Mouse (Mus musculus) liver, embryonic 14.5 days (tissue): ENCODE measurements around the gene Cd300lf. TPM values are rescaled to one million over a fixed set of nuclear protein-coding genes. Genes with fewer than 3 reads are reported as not detected.

Source experiments
- ATAC-seq: fragments of 200-750 bp; cut with Nextera tagmentation; 2 replicates; pipeline ENCODE4 v1.8.0; 2017; ENCODE audit warnings: moderate number of reproducible peaks, mild to moderate bottlenecking, moderate library complexity; ENCODE audit not compliant: insufficient read depth
- DNase-seq, 3 experiments: peaks; one replicate each; pipeline ENCODE4 v3.0.0-alpha.2; 2012 to 2013; ENCODE audit warnings: low read depth in 3 of 3, low spot score in 3 of 3
- H3K27ac ChIP-seq: fragments of 300-500 bp; sonication (generic); 2 replicates; pipeline ENCODE4 v1.5.1; 2014; ENCODE audit warnings: moderate library complexity, mild to moderate bottlenecking, control low read depth, inconsistent platforms
- H3K27me3 ChIP-seq: fragments of 300-500 bp; sonication (generic); 2 replicates; pipeline ENCODE4 v1.6.1; 2014; ENCODE audit warnings: mild to moderate bottlenecking, low read length, moderate library complexity; ENCODE audit not compliant: control insufficient read depth, insufficient read depth
- H3K36me3 ChIP-seq: fragments of 300-500 bp; sonication (generic); replicated peaks from 2 replicates; pipeline ENCODE4 v1.6.1; 2014; ENCODE audit warnings: low read depth; ENCODE audit not compliant: control insufficient read depth, insufficient read depth
- H3K4me1 ChIP-seq, 2 experiments: fragments of 200-500 bp in 1 of 2; fragments of 300-500 bp in 1 of 2; sonication (generic) in 1 of 2; replicated peaks; 2 replicates each; pipeline ENCODE4 v1.6.1; 2012 to 2014; ENCODE audit warnings: antibody characterized with exemption in 1 of 2, inconsistent platforms in 1 of 2, low read length in 1 of 2; ENCODE audit not compliant: control insufficient read depth in 2 of 2, insufficient read depth in 2 of 2
- H3K4me2 ChIP-seq: fragments of 300-500 bp; sonication (generic); 2 replicates; pipeline ENCODE4 v1.6.1; 2014; ENCODE audit warnings: low read depth, mild to moderate bottlenecking, control low read depth, moderate library complexity
- H3K4me3 ChIP-seq, 2 experiments: fragments of 200-500 bp in 1 of 2; fragments of 300-500 bp in 1 of 2; sonication (generic) in 1 of 2; 2 replicates each; pipeline ENCODE4 v1.5.1; 2012 to 2014; ENCODE audit warnings: low read depth in 2 of 2, low read length in 2 of 2, mild to moderate bottlenecking in 2 of 2, control low read depth in 1 of 2, inconsistent platforms in 1 of 2, moderate library complexity in 1 of 2; ENCODE audit not compliant: insufficient read depth in 1 of 2
- H3K9ac ChIP-seq: fragments of 300-500 bp; sonication (generic); replicated peaks from 2 replicates; pipeline ENCODE4 v1.6.1; 2014; ENCODE audit warnings: mild to moderate bottlenecking, control low read depth, moderate library complexity
- H3K9me3 ChIP-seq: fragments of 300-500 bp; sonication (generic); 2 replicates; pipeline ENCODE4 v1.6.1; 2016; ENCODE audit warnings: low read length, mixed read lengths; ENCODE audit not compliant: control insufficient read depth
- CTCF ChIP-seq: IDR thresholded peaks from 2 replicates; pipeline ENCODE4 v1.5.1; 2016; ENCODE audit warnings: antibody characterized with exemption, low read depth, control low read depth
- EP300 ChIP-seq: IDR thresholded peaks from 2 replicates; pipeline ENCODE4 v1.6.1; 2016; ENCODE audit warnings: antibody characterized with exemption, low read depth
- WGBS: fragments of 180-500 bp; shearing (Covaris S2); extraction: QIAGEN DNeasy Blood & Tissue Kit; methylation state at CpG from one replicate; pipeline ENCODE4 v1.1.7; 2014; ENCODE audit not compliant: insufficient replicate concordance; 5-methylcytosine and 5-hydroxymethylcytosine counted together
- polyA plus RNA-seq, 2 experiments: library from polyadenylated mRNA; depleted of rRNA in 1 of 2; stranded (reverse) in 1 of 2; unstranded in 1 of 2; fragments of >200 nt; fragmentation: Nextera tagmentation in 1 of 2; extraction: Ambion mirVana in 1 of 2; gene quantifications; 2 replicates each; pipeline versions ENCODE4 v1.2.1 to v1.2.3; 2012 to 2014

The Cd300lf gene
- polyA plus RNA-seq, 2 experiments, result 1.1 to 1.6 TPM

GRCm38 (mm10) chr11:115092140-115092539 lies 41.7 kb downstream of the Cd300lf start:
- Histone ChIP-seq H3K27me3 (peaks cover 11% of the 10 kb centered on the region), H3K4me2 (no peak overlapping the region), H3K4me3 (no peak overlapping the region), H3K4me1 (no peaks in the 10 kb centered on the region), H3K9ac (no peak overlapping the region), H3K36me3 (no peaks in the 10 kb centered on the region), H3K27ac (no peak overlapping the region), H3K9me3 (no peaks in the 10 kb centered on the region)
- DNase-seq, result no peak
- no peak for TF ChIP-seq EP300
- TF ChIP-seq CTCF, result no peak
- WGBS, result 19% methylated on average over 4 of the region's 4 CpGs
- no peak for ATAC-seq

DNA sequence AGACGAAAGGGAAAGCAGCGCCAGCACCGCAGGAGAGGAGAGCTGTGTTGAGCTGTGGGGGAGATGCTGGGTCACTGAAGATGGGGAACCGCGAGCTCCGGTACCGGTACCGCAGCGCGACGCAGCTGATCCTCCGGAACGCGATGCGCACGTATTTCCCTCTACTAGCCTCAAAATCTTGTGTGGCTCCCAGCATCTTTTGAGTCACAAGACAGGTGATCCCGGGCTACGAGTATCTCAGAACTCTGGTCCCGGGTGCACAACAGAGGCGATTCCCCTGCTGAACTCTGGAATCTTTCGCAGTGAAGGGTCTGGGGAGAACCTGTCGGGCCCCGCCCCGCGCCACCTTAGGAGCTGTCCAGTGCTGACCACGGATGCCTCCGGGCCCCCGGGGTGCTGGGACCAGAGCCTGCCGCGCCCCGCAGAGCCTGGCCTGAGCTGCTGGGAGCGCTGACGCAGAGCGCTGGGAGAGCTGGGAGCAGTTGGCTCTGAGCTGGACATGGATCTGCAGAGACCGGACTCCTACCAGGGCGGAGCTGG lies 42.4 kb downstream of the Cd300lf start, which contains the start of gene Rab37:
Gene Rab37 (plus strand): TSS at position 70 of the 540 bp plus-strand sequence.
- Histone ChIP-seq H3K9ac (no peak within 1 kb of the TSS), H3K27me3 (peaks cover 11% of the 10 kb centered on the region), H3K9me3 (no peaks in the 10 kb centered on the region), H3K27ac (no peak within 1 kb of the TSS), H3K4me3 (no peak within 1 kb of the TSS), H3K4me2 (no peak within 1 kb of the TSS), H3K4me1 (no peaks in the 10 kb centered on the region), H3K36me3 (no peaks in the 10 kb centered on the region)
- ATAC-seq (no peak), DNase-seq (no peak)
- TF ChIP-seq EP300 (no peak), CTCF (no peak)
- 5% methylated on average over 36 of the region's 36 CpGs for WGBS

DNA sequence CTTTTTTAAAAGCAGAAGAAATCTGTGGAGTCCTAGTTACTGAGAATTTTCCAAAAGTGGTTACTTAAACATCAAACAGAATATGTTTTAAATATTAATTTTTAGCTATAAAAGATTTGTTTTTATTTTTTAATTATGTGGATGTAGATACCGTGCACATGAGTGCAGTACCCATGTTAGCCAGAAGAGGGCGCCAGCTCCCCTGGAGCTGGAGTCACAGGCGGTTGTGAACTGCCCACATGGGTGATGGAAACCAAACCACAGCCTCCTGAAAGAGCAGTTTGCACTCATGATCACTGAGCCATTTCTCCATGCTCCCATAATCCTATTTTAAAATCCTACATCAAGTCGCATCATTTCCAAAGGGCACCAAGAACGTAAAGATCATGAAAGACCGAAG lies 43.9 kb downstream of the Cd300lf start:
- no peaks in the 10 kb centered on the region for H3K36me3 ChIP-seq
- DNase-seq (no peak), ATAC-seq (no peak)
- 62% methylated on average over 6 of the region's 6 CpGs for WGBS
- no peak overlapping the region for H3K4me2 ChIP-seq
- H3K9ac ChIP-seq, result no peak overlapping the region
- H3K9me3 ChIP-seq, result no peaks in the 10 kb centered on the region
- H3K27me3 ChIP-seq, result peaks cover 11% of the 10 kb centered on the region
- H3K4me1 ChIP-seq, result no peaks in the 10 kb centered on the region
- H3K4me3 ChIP-seq, result no peak overlapping the region
- H3K27ac ChIP-seq, result no peak overlapping the region
- peak; percentile 82 for TF ChIP-seq CTCF
- no peak for TF ChIP-seq EP300

- 45% methylated on average over 7 of the region's 7 CpGs for WGBS
- no peaks in the 10 kb centered on the region for H3K36me3 ChIP-seq
- ATAC-seq (no peak), DNase-seq (no peak)
- TF ChIP-seq EP300, result no peak
- no peak for TF ChIP-seq CTCF
- H3K27ac ChIP-seq, result no peak overlapping the region
- H3K27me3 ChIP-seq, result no peaks in the 10 kb centered on the region
- no peak overlapping the region for H3K4me2 ChIP-seq
- H3K4me1 ChIP-seq, result no peaks in the 10 kb centered on the region
- H3K4me3 ChIP-seq, result no peak overlapping the region
- H3K9ac ChIP-seq, result no peak overlapping the region
- no peaks in the 10 kb centered on the region for H3K9me3 ChIP-seq
These were observed 47.6 kb downstream of the Cd300lf start for GRCm38 (mm10) chr11:115086213-115086612.

DNA sequence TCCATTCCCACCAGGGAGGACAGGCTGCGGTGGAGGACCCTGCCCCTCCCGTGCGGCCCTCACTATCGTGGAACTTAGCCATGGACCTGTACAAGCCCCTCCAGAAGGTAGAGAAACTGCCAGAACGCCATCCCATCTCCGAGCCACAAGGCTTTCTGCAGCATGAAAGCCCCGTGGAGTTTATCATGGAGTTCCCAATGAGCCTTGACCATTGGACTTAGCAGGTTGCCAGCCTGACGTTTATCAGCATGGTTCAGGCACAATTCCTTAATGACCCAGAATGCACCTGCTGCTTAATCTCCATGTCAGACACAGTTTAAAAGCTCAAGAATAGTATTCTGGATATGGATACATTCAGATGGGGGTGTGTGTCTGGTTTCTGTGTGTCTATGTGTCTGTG lies 48.7 kb downstream of the Cd300lf start:
- H3K36me3 ChIP-seq, result no peaks in the 10 kb centered on the region
- H3K9ac ChIP-seq, result no peak overlapping the region
- H3K4me1 ChIP-seq, result no peaks in the 10 kb centered on the region
- ATAC-seq (no peak), DNase-seq (no peak)
- no peak overlapping the region for H3K27ac ChIP-seq
- TF ChIP-seq EP300 (no peak), CTCF (no peak)
- 59% methylated on average over 8 of the region's 8 CpGs for WGBS
- no peak overlapping the region for H3K4me3 ChIP-seq
- no peaks in the 10 kb centered on the region for H3K9me3 ChIP-seq
- H3K4me2 ChIP-seq, result no peak overlapping the region
- no peaks in the 10 kb centered on the region for H3K27me3 ChIP-seq
